ENCODE assay signal across 16 mouse cellular contexts in the genomic region with DNA sequence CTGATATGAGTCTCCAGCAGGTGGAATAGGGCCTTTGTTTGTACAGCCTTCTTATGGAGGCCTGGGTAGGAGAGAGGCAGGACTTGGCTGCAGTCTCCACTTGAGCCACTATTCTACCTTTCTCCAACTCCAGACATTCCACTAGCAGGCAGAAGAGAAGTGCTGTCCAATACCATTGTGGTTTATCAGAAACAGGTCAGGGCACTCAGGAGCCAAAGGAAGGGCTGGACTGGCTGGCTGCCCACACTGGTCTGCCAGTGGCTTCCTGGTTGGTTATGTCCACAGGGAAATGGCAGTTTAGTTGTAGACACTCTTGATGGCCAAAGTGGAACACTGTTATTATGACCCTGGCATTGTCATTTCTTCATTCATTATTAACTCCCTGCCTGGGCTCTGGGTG. TPM values are rescaled to one million over a fixed set of nuclear protein-coding genes. Genes with fewer than 3 reads are reported as not detected.
"Had no signal": no experiment of that assay in that cellular context is flagged by ENCODE, and none has a peak within 500 bp of the region (broad histone marks: within the 10 kb centered on the region; RNA-seq: fewer than 3 reads in every experiment).

No protein-coding gene starts in this region.

- H3K4me3 ChIP-seq: limb, embryonic 12.5 days; liver, embryonic 15.5 days; lung, embryonic 15.5 days; midbrain, embryonic 10.5 days; midbrain, embryonic 15.5 days; neural tube, embryonic 12.5 days had no signal

- H3K4me2 ChIP-seq: limb, embryonic 12.5 days; liver, embryonic 15.5 days; lung, embryonic 15.5 days; midbrain, embryonic 15.5 days; neural tube, embryonic 12.5 days had no signal

- H3K27ac ChIP-seq: limb, embryonic 12.5 days; liver, embryonic 15.5 days; lung, embryonic 15.5 days; midbrain, embryonic 10.5 days; midbrain, embryonic 15.5 days; neural tube, embryonic 12.5 days had no signal

- H3K4me1 ChIP-seq: limb, embryonic 12.5 days; lung, embryonic 15.5 days; midbrain, embryonic 15.5 days; neural tube, embryonic 12.5 days had no signal

- ATAC-seq: intestine, embryonic 16.5 days; midbrain, embryonic 15.5 days had no signal

- DNase-seq: kidney, adult 9 months; liver; retina, postnatal 1 day; right cerebral cortex, postnatal 4 days; spleen, adult 18-20 months; thymus, adult 2 months; thymus, postnatal 25 days had no signal

- H3K9ac ChIP-seq: limb, embryonic 12.5 days; liver, embryonic 15.5 days; lung, embryonic 15.5 days; midbrain, embryonic 15.5 days; neural tube, embryonic 12.5 days had no signal

- H3K36me3 ChIP-seq: limb, embryonic 12.5 days; liver, embryonic 15.5 days; lung, embryonic 15.5 days; midbrain, embryonic 10.5 days; midbrain, embryonic 15.5 days; neural tube, embryonic 12.5 days had no signal

- H3K27me3 ChIP-seq: limb, embryonic 12.5 days; liver, embryonic 15.5 days; midbrain, embryonic 15.5 days; neural tube, embryonic 12.5 days had no signal

- H3K9me3 ChIP-seq: limb, embryonic 12.5 days; liver, embryonic 15.5 days; lung, embryonic 15.5 days; midbrain, embryonic 10.5 days; midbrain, embryonic 15.5 days; neural tube, embryonic 12.5 days had no signal

RNA-seq across cellular contexts. Expression of gene Gstm2, which starts 45.9 kb away (rescaled TPM):
- total RNA-seq: monocyte, adult 5-6 weeks; neutrophil, adult 5-6 weeks had no signal
